Mouse (Mus musculus) midbrain, embryonic 12.5 days (tissue): ENCODE measurements around the gene Hcn2. TPM values are rescaled to one million over a fixed set of nuclear protein-coding genes. Genes with fewer than 3 reads are reported as not detected.
"Not testable (repeated sequence)": the region's sequence is repeated elsewhere in the genome, so short reads cannot be mapped to it uniquely, and the experiment has no call there.

Source experiments
- ATAC-seq: fragments of 200-750 bp; cut with Nextera tagmentation; 2 replicates; pipeline ENCODE4 v1.8.0; 2017; ENCODE audit warnings: low read depth, moderate TSS enrichment, moderate library complexity; ENCODE audit not compliant: low FRiP score
- H3K27ac ChIP-seq: fragments of 300-500 bp; sonication (generic); replicated peaks from 2 replicates; pipeline ENCODE4 v1.5.1; 2016; ENCODE audit warnings: mild to moderate bottlenecking
- H3K27me3 ChIP-seq: fragments of 300-500 bp; sonication (generic); 2 replicates; pipeline ENCODE4 v1.6.1; 2016; ENCODE audit warnings: mild to moderate bottlenecking
- H3K36me3 ChIP-seq: fragments of 300-500 bp; sonication (generic); 2 replicates; pipeline ENCODE4 v1.6.1; 2016
- H3K4me1 ChIP-seq: fragments of 300-500 bp; sonication (generic); 2 replicates; pipeline ENCODE4 v1.6.1; 2016
- H3K4me2 ChIP-seq: fragments of 300-500 bp; sonication (generic); replicated peaks from 2 replicates; pipeline ENCODE4 v1.6.1; 2016; ENCODE audit warnings: mild to moderate bottlenecking, moderate library complexity
- H3K4me3 ChIP-seq: fragments of 300-500 bp; sonication (generic); 2 replicates; pipeline ENCODE4 v1.5.1; 2016; ENCODE audit warnings: mild to moderate bottlenecking
- H3K9ac ChIP-seq: fragments of 300-500 bp; sonication (generic); replicated peaks from 2 replicates; pipeline ENCODE4 v1.6.1; 2016; ENCODE audit warnings: mild to moderate bottlenecking, moderate library complexity
- H3K9me3 ChIP-seq: fragments of 300-500 bp; sonication (generic); 2 replicates; pipeline ENCODE4 v1.6.1; 2016; ENCODE audit warnings: mild to moderate bottlenecking
- WGBS: fragments of 180-500 bp; shearing (Covaris S2); methylation state at CpG from one replicate; pipeline ENCODE4 v1.1.7; 2016; 5-methylcytosine and 5-hydroxymethylcytosine counted together
- polyA plus RNA-seq: library from polyadenylated mRNA; unstranded; fragments of >200 nt; fragmentation: Nextera tagmentation; extraction: Ambion mirVana; gene quantifications from 2 replicates; pipeline ENCODE4 v1.2.1, GENCODE M21; 2016

Gene Hcn2
- polyA plus RNA-seq, 1 experiment from 2014 or later, result 0.18 TPM

- H3K27me3 ChIP-seq, result no peaks in the 10 kb centered on the region
- H3K4me3 ChIP-seq, result no peak overlapping the region
- 93% methylated on average over 3 of the region's 3 CpGs for WGBS
- peaks cover 1% of the 10 kb centered on the region; the same call in 1 of the 2 replicates for H3K4me1 ChIP-seq
- H3K27ac ChIP-seq, result no peak overlapping the region
- H3K9ac ChIP-seq, result no peak overlapping the region
- H3K9me3 ChIP-seq, result peaks cover 6% of the 10 kb centered on the region; the same call in 1 of the 2 replicates
- H3K4me2 ChIP-seq, result no peak overlapping the region
- H3K36me3 ChIP-seq, result peaks cover 53% of the 10 kb centered on the region
- no peak for ATAC-seq
These were observed 27.3 kb upstream of the Hcn2 start for GRCm38 (mm10) chr10:79689178-79689577.

- H3K9ac ChIP-seq, result no peak overlapping the region
- H3K9me3 ChIP-seq, result peaks cover 6% of the 10 kb centered on the region; the same call in 1 of the 2 replicates
- no peaks in the 10 kb centered on the region; the same call in 1 of the 2 replicates for H3K4me1 ChIP-seq
- H3K27me3 ChIP-seq, result no peaks in the 10 kb centered on the region
- H3K36me3 ChIP-seq, result peaks cover 25% of the 10 kb centered on the region
- H3K4me2 ChIP-seq, result no peak overlapping the region
- 100% methylated on average over 2 of the region's 2 CpGs for WGBS
- ATAC-seq, result no peak
- no peak overlapping the region for H3K4me3 ChIP-seq
- H3K27ac ChIP-seq, result no peak overlapping the region
These were observed 24.4 kb upstream of the Hcn2 start for GRCm38 (mm10) chr10:79691986-79692548.

GRCm38 (mm10) chr10:79693580-79694378 is 22.7 kb upstream of the Hcn2 start:
- H3K9me3 ChIP-seq, result peaks cover 6% of the 10 kb centered on the region; the same call in 1 of the 2 replicates
- 82% methylated on average over 12 of the region's 12 CpGs for whole genome bisulfite sequencing
- no peaks in the 10 kb centered on the region for H3K27me3 ChIP-seq
- no peak overlapping the region for H3K9ac ChIP-seq
- no peak overlapping the region for H3K4me3 ChIP-seq
- ATAC-seq, result no peak
- H3K4me2 ChIP-seq, result no peak overlapping the region
- no peak overlapping the region for H3K27ac ChIP-seq
- no peaks in the 10 kb centered on the region; the same call in 1 of the 2 replicates for H3K4me1 ChIP-seq
- H3K36me3 ChIP-seq, result peaks cover 7% of the 10 kb centered on the region

GRCm38 (mm10) chr10:79694379-79694655 is 22.1 kb upstream of the Hcn2 start:
- Histone ChIP-seq H3K9ac (no peak overlapping the region), H3K4me2 (no peak overlapping the region), H3K27me3 (no peaks in the 10 kb centered on the region), H3K4me1 (no peaks in the 10 kb centered on the region; the same call in 1 of the 2 replicates), H3K27ac (no peak overlapping the region), H3K36me3 (peaks cover 2% of the 10 kb centered on the region), H3K4me3 (no peak overlapping the region), H3K9me3 (peaks cover 6% of the 10 kb centered on the region; the same call in 1 of the 2 replicates)
- ATAC-seq, result no peak
- WGBS, result 79% methylated on average over 6 of the region's 6 CpGs

GRCm38 (mm10) chr10:79695231-79696128 is 21.0 kb upstream of the Hcn2 start:
- 0 out of 2 replicates have a peak, but pooled peaks have one; percentile 47 for ATAC-seq
- no peaks in the 10 kb centered on the region for H3K27me3 ChIP-seq
- H3K4me3 ChIP-seq, result no peak overlapping the region
- 69% methylated on average over 13 of the region's 13 CpGs for WGBS
- no peak overlapping the region for H3K27ac ChIP-seq
- no peaks in the 10 kb centered on the region; the same call in 1 of the 2 replicates for H3K4me1 ChIP-seq
- H3K4me2 ChIP-seq, result no peak overlapping the region
- H3K36me3 ChIP-seq, result no peaks in the 10 kb centered on the region
- H3K9ac ChIP-seq, result no peak overlapping the region
- peaks cover 6% of the 10 kb centered on the region; the same call in 1 of the 2 replicates for H3K9me3 ChIP-seq

- no peak overlapping the region for H3K4me2 ChIP-seq
- H3K27ac ChIP-seq, result no peak overlapping the region
- no peaks in the 10 kb centered on the region for H3K36me3 ChIP-seq
- no peak overlapping the region for H3K4me3 ChIP-seq
- no peaks in the 10 kb centered on the region for H3K27me3 ChIP-seq
- no peaks in the 10 kb centered on the region; the same call in 1 of the 2 replicates for H3K4me1 ChIP-seq
- no peak for ATAC-seq
- 69% methylated on average over 9 of the region's 9 CpGs for whole genome bisulfite sequencing
- peaks cover 6% of the 10 kb centered on the region; the same call in 1 of the 2 replicates for H3K9me3 ChIP-seq
- H3K9ac ChIP-seq, result no peak overlapping the region
These were observed 20.2 kb upstream of the Hcn2 start for GRCm38 (mm10) chr10:79696129-79696651.

- no peak overlapping the region for H3K4me2 ChIP-seq
- H3K4me3 ChIP-seq, result no peak overlapping the region
- no peaks in the 10 kb centered on the region for H3K36me3 ChIP-seq
- H3K9me3 ChIP-seq, result no peaks in the 10 kb centered on the region
- no peak overlapping the region for H3K27ac ChIP-seq
- no peak overlapping the region for H3K9ac ChIP-seq
- no peaks in the 10 kb centered on the region for H3K27me3 ChIP-seq
- 85% methylated on average over 6 of the region's 6 CpGs for WGBS
- H3K4me1 ChIP-seq, result peaks cover 4% of the 10 kb centered on the region; the same call in 1 of the 2 replicates
- ATAC-seq, result no peak
These were observed 18.5 kb upstream of the Hcn2 start for GRCm38 (mm10) chr10:79697916-79698315.

- H3K36me3 ChIP-seq, result no peaks in the 10 kb centered on the region
- no peak overlapping the region for H3K4me3 ChIP-seq
- H3K9me3 ChIP-seq, result no peaks in the 10 kb centered on the region
- H3K27ac ChIP-seq, result no peak overlapping the region
- peaks cover 4% of the 10 kb centered on the region; the same call in 1 of the 2 replicates for H3K4me1 ChIP-seq
- no peak for ATAC-seq
- no peaks in the 10 kb centered on the region for H3K27me3 ChIP-seq
- no peak overlapping the region for H3K4me2 ChIP-seq
- no peak overlapping the region for H3K9ac ChIP-seq
- 93% methylated on average over 6 of the region's 6 CpGs for WGBS
These were observed 18.0 kb upstream of the Hcn2 start for GRCm38 (mm10) chr10:79698459-79698858.

GRCm38 (mm10) chr10:79700676-79701075 is 15.8 kb upstream of the Hcn2 start:
- no peaks in the 10 kb centered on the region for H3K27me3 ChIP-seq
- no peak overlapping the region for H3K27ac ChIP-seq
- no peak overlapping the region for H3K4me2 ChIP-seq
- H3K4me3 ChIP-seq, result no peak overlapping the region
- H3K4me1 ChIP-seq, result peaks cover 13% of the 10 kb centered on the region
- no peak overlapping the region for H3K9ac ChIP-seq
- no peaks in the 10 kb centered on the region for H3K36me3 ChIP-seq
- no peak for ATAC-seq
- WGBS, result 51% methylated on average over 7 of the region's 7 CpGs
- H3K9me3 ChIP-seq, result no peaks in the 10 kb centered on the region

GRCm38 (mm10) chr10:79701443-79702129 is 14.8 kb upstream of the Hcn2 start:
- Histone ChIP-seq H3K4me1 (peaks cover 22% of the 10 kb centered on the region), H3K9ac (no peak overlapping the region), H3K27ac (0 out of 2 replicates have a peak overlapping the region, but pooled peaks have one; percentile 20), H3K4me2 (no peak overlapping the region), H3K27me3 (no peaks in the 10 kb centered on the region), H3K9me3 (no peaks in the 10 kb centered on the region), H3K4me3 (no peak overlapping the region), H3K36me3 (no peaks in the 10 kb centered on the region)
- no peak for ATAC-seq
- WGBS, result 69% methylated on average over 10 of the region's 10 CpGs

- H3K9ac ChIP-seq, H3K4me3 ChIP-seq, H3K27ac ChIP-seq, H3K27me3 ChIP-seq, H3K4me2 ChIP-seq, H3K9me3 ChIP-seq, ATAC-seq, H3K36me3 ChIP-seq: not testable (repeated sequence)
- peaks cover 28% of the 10 kb centered on the region for H3K4me1 ChIP-seq
- 91% methylated on average over 4 of the region's 4 CpGs for WGBS
These were observed 13.5 kb upstream of the Hcn2 start for GRCm38 (mm10) chr10:79702970-79703369.
